Mouse (Mus musculus): ENCODE measurements at regions not wholly inside any gene's neighbourhood (a gene's known extent, or its start where the extent isn't known, plus 50 kb on each side); places are given as distances from the start of the nearest gene placed in this dataset.

DNA sequence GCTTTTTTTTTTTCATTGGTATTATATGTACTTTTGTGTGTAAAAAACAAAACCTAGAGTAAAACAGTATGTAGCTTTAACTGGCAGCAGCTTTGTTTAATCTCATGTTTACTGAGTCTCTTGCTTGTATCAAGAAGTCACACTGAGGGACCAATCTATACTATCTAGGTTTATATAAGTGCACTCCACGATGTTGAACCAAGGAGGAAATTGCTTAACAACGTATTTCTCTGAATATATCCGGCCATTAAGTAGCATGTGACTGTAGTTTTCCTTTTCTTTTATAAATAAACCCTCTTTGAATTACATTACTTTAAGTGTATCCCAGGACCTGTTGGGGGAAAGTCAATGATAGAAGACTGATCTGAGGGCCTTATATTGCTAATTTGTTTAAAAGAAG lies 104.0 kb upstream of the Slit3 start:
- H3K27ac ChIP-seq (replicated peaks; ENCODE audit: low read depth, low read length) = no peak overlapping the region
- H3K4me3 ChIP-seq (replicated peaks; ENCODE audit: low read length) = no peak overlapping the region
- no peaks in the 10 kb centered on the region for H3K27me3 ChIP-seq (ENCODE audit: control insufficient read depth, insufficient read depth, low read length)
- H3K4me1 ChIP-seq (ENCODE audit: control insufficient read depth, insufficient read depth, low read length) = no peaks in the 10 kb centered on the region; the same call in 1 of the 2 replicates
- H3K9ac ChIP-seq (ENCODE audit: low read depth, low read length, severe bottlenecking) = no peak overlapping the region
- no peak overlapping the region for H3K4me2 ChIP-seq (replicated peaks; ENCODE audit: low read depth, low read length, severe bottlenecking)
- H3K36me3 ChIP-seq (ENCODE audit: control insufficient read depth, insufficient read depth, low read length) = no peaks in the 10 kb centered on the region
- no peak for TF ChIP-seq POLR2A (IDR thresholded peaks at IDR 0.05; ENCODE audit: borderline replicate concordance, extremely low read depth, insufficient read depth, insufficient read length)
- H3K9me3 ChIP-seq (ENCODE audit: control insufficient read depth, low read length) = no peaks in the 10 kb centered on the region
- ATAC-seq (ENCODE audit: low FRiP score, low read depth) = no peak
- DNase-seq (ENCODE audit: low spot score) = no peak
- 66% methylated on average over 3 of the region's 3 CpGs for WGBS

DNA sequence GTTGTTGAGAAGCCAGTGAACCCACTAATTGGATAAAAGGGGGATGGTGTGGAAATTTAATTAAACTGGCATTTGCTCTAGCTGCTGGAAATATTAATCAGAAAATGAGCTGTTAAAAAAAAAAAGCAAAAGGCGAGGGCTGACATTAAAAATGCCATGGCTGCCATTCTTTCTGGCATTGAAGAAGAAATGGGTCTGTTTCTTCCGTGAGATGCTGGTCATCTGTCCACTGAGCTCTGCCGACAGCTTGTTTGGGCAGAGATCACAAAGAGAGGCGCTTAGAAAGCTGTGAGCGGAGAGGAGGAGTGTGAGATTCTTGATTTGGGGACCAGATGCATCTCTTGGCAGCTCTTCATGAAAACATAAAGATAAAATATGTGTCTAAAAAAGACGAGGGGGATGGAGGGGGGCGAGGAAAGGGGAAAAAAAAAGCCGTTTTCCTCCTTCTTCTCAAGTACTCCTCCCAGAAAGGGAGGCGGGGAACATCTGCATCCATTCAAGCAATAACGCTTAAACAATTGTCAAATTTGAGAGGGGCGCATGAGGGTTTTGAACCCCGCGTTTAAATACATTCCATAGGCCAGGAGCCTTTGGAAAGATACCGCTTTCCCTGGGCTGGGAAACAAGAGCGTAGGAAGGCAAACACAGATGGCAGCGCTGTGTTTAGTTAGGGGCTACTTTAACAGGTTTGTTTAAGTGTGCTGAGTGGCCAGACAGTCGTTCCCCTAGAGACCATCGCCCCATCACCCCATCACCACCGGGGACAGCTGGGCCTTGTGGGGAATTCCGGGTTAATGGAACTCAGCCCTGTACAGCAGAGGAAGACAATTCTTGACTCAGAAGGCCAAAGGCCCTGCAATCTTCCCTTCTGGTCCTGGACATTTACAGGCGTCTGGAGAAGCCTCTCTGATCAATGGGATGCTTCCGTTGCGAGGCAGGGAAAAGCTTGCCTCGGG lies 109.2 kb upstream of the Slit3 start:
- no peaks in the 10 kb centered on the region for H3K9me3 ChIP-seq (ENCODE audit: control insufficient read depth, low read length)
- 0 out of 2 replicates have a peak overlapping the region, but pooled peaks have one; percentile 22 for H3K27ac ChIP-seq (replicated peaks; ENCODE audit: low read depth, low read length)
- H3K27me3 ChIP-seq (ENCODE audit: control insufficient read depth, insufficient read depth, low read length) = no peaks in the 10 kb centered on the region
- H3K4me3 ChIP-seq (replicated peaks; ENCODE audit: low read length) = no peak overlapping the region
- peaks cover 7% of the 10 kb centered on the region for H3K4me1 ChIP-seq (ENCODE audit: control insufficient read depth, insufficient read depth, low read length)
- no peak overlapping the region for H3K9ac ChIP-seq (ENCODE audit: low read depth, low read length, severe bottlenecking)
- ATAC-seq (ENCODE audit: low FRiP score, low read depth) = no peak
- peak; percentile 68 for DNase-seq (ENCODE audit: low spot score)
- no peak overlapping the region for H3K4me2 ChIP-seq (replicated peaks; ENCODE audit: low read depth, low read length, severe bottlenecking)
- 41% methylated on average over 24 of the region's 24 CpGs for WGBS
- TF ChIP-seq POLR2A (IDR thresholded peaks at IDR 0.05; ENCODE audit: borderline replicate concordance, extremely low read depth, insufficient read depth, insufficient read length) = no peak
- no peaks in the 10 kb centered on the region for H3K36me3 ChIP-seq (ENCODE audit: control insufficient read depth, insufficient read depth, low read length)

DNA sequence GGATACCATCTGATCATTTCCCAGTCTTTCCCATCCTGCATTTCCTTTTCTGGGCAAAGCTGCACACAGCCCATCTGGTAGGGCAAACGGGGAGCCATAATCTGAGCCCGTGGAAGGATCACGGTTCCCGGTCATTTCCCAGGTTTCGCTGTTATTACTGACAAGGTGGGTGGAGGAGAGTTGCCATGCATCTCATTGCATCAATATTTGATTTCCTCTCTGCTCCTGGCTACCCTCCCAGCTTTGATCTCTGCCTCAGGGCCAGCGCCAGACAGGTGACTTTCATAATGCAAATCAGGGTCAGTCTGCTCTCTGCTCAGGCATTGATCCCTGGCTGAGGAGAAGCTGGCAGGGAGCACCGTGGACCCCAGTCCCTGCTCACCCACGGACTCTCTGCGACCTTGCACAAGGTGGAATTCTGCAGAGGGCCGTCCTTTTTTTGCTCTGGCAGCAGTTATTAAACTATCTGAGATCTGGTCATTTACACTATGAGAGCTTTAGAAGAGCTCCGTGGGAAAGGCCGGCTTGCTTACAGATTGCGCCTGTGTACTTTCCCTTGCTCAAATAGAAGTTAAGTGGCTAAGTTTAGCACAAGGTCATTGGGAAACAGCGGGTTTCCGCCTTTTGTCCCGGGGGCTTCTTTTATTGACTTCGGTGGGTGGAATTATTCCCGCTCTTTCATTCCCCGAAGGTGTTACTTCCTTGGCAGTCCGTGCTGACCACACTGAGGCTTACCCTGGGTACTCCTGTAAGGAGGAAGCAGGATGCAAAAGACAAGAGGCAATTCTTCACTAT lies 114.1 kb upstream of the Slit3 start:
- Histone ChIP-seq H3K27ac (replicated peaks; ENCODE audit: low read depth, low read length) (no peak overlapping the region), H3K9me3 (ENCODE audit: control insufficient read depth, low read length) (no peaks in the 10 kb centered on the region), H3K27me3 (ENCODE audit: control insufficient read depth, insufficient read depth, low read length) (peaks cover 4% of the 10 kb centered on the region; the same call in 1 of the 2 replicates), H3K4me1 (ENCODE audit: control insufficient read depth, insufficient read depth, low read length) (peaks cover 12% of the 10 kb centered on the region), H3K36me3 (ENCODE audit: control insufficient read depth, insufficient read depth, low read length) (no peaks in the 10 kb centered on the region), H3K9ac (ENCODE audit: low read depth, low read length, severe bottlenecking) (no peak overlapping the region; the same call in 1 of the 2 replicates), H3K4me2 (replicated peaks; ENCODE audit: low read depth, low read length, severe bottlenecking) (peak overlapping the region; percentile 27), H3K4me3 (replicated peaks; ENCODE audit: low read length) (0 out of 2 replicates have a peak overlapping the region, but pooled peaks have one; percentile 8)
- DNase-seq (ENCODE audit: low spot score) (no peak), ATAC-seq (ENCODE audit: low FRiP score, low read depth) (no peak)
- WGBS = 16% methylated on average over 20 of the region's 20 CpGs
- no peak for TF ChIP-seq POLR2A (IDR thresholded peaks at IDR 0.05; ENCODE audit: borderline replicate concordance, extremely low read depth, insufficient read depth, insufficient read length)

DNA sequence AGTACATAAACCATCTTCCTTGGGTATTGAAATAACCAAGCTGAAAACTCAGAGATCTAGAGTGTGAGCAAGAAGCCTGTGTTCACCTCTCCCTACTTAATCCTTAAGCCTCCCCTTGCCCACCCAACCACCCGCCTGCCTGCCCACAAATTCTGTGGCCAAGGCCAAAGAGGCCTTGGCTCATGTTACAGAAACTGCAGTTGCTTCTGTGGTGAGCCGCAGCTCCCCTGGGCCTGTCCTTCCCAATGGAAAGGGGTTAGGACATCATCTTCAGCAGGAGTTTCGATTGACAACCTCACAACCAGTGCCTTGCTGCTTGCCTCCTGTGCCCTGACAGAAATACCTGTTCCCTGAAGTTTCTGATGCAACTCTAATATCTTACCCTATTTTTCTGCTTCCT lies 115.9 kb upstream of the Slit3 start:
- WGBS = 75% methylated on average over 3 of the region's 3 CpGs
- ATAC-seq (ENCODE audit: low FRiP score, low read depth) (no peak), DNase-seq (ENCODE audit: low spot score) (no peak)
- Histone ChIP-seq H3K36me3 (ENCODE audit: control insufficient read depth, insufficient read depth, low read length) (no peaks in the 10 kb centered on the region), H3K4me2 (replicated peaks; ENCODE audit: low read depth, low read length, severe bottlenecking) (no peak overlapping the region), H3K27ac (replicated peaks; ENCODE audit: low read depth, low read length) (no peak overlapping the region), H3K9me3 (ENCODE audit: control insufficient read depth, low read length) (no peaks in the 10 kb centered on the region), H3K4me1 (ENCODE audit: control insufficient read depth, insufficient read depth, low read length) (peaks cover 12% of the 10 kb centered on the region), H3K9ac (ENCODE audit: low read depth, low read length, severe bottlenecking) (no peak overlapping the region), H3K4me3 (replicated peaks; ENCODE audit: low read length) (no peak overlapping the region), H3K27me3 (ENCODE audit: control insufficient read depth, insufficient read depth, low read length) (peaks cover 4% of the 10 kb centered on the region; the same call in 1 of the 2 replicates)
- no peak for TF ChIP-seq POLR2A (IDR thresholded peaks at IDR 0.05; ENCODE audit: borderline replicate concordance, extremely low read depth, insufficient read depth, insufficient read length)

DNA sequence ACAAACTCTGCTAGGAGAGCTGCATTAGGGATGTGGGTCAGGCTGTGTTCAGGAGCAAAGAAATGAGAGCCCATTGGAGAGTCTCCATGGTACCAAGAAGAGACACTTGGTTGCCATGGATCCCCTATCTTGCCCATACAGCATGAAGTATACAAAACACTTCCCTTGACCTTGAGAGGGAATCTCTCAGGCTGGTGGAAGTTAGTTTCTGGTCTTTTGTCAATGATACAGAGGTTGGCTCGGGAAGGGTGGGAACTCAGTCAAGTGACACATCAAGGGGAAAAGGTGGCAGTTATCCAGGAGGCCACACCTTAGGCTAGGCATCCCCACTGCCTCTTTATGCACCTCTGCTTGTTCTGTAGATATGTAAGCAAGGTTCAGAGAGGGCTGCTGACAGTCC lies 116.6 kb upstream of the Slit3 start:
- Histone ChIP-seq H3K36me3 (ENCODE audit: control insufficient read depth, insufficient read depth, low read length) (no peaks in the 10 kb centered on the region), H3K27ac (replicated peaks; ENCODE audit: low read depth, low read length) (no peak overlapping the region), H3K4me2 (replicated peaks; ENCODE audit: low read depth, low read length, severe bottlenecking) (no peak overlapping the region), H3K9me3 (ENCODE audit: control insufficient read depth, low read length) (no peaks in the 10 kb centered on the region), H3K4me1 (ENCODE audit: control insufficient read depth, insufficient read depth, low read length) (peaks cover 12% of the 10 kb centered on the region), H3K27me3 (ENCODE audit: control insufficient read depth, insufficient read depth, low read length) (peaks cover 4% of the 10 kb centered on the region; the same call in 1 of the 2 replicates), H3K4me3 (replicated peaks; ENCODE audit: low read length) (no peak overlapping the region), H3K9ac (ENCODE audit: low read depth, low read length, severe bottlenecking) (no peak overlapping the region)
- ATAC-seq (ENCODE audit: low FRiP score, low read depth) = no peak
- WGBS = 75% methylated on average over 1 of the region's 1 CpGs
- DNase-seq (ENCODE audit: low spot score) = no peak
- TF ChIP-seq POLR2A (IDR thresholded peaks at IDR 0.05; ENCODE audit: borderline replicate concordance, extremely low read depth, insufficient read depth, insufficient read length) = no peak

Measured in limb, embryonic 14.5 days (tissue).